Mouse (Mus musculus): Measurements from ENCODE around the gene Galntl6.

DNA sequence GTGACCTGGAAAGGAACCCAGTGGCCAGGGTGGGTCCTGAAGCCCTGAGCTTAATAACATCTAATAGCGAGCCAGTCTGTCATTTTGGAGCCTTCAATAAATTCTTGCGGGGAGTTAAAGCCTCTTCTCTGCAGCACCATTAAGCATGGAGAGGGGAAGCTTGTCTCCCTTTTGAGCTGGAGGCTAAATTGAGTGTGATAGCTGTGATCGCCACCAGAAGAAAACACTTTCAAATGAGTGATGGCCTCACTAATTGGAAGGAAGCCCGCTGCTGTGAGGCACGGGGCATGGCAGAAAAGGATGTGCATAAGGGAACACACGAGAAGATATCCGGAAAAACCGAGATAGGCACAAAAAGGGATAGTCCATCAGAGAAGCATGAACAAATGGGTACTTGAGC lies 694.6 kb downstream of the Galntl6 start:
- TF ChIP-seq CEBPB (IDR thresholded peaks at IDR 0.05; ENCODE audit: insufficient read depth, poor library complexity, severe bottlenecking) (no peak), POLR2A (IDR thresholded peaks at IDR 0.05; ENCODE audit: insufficient read length, low read depth) (no peak), E2F4 (IDR thresholded peaks at IDR 0.05; ENCODE audit: insufficient read depth) (no peak), TCF12 (IDR thresholded peaks at IDR 0.05; ENCODE audit: insufficient read depth, poor library complexity, severe bottlenecking) (no peak), POLR2AphosphoS2 (IDR thresholded peaks at IDR 0.05; ENCODE audit: insufficient read length, low read depth) (no peak)

Measured in myocyte (in vitro differentiated cells).